Mouse (Mus musculus) mesoderm, embryonic 11.5 days (tissue): ENCODE results near the gene Trove2.

Source experiments
- DNase-seq: peaks from one replicate; pipeline ENCODE4 v3.0.0-alpha.2; 2012; ENCODE audit warnings: low read depth, low spot score

Trove2 gene

GRCm38 (mm10) chr1:143776446-143777411 lies at the start of gene Trove2, which contains the start of gene Uchl5:
Gene Trove2, minus strand, starts transcription at chr1:143777068.
Gene Uchl5, plus strand, starts transcription at chr1:143777272.
- peak; percentile 96 for DNase-seq

- no peak for DNase-seq
Measured at GRCm38 (mm10) chr1:143822677-143823076, 45.8 kb upstream of the Trove2 start.

GRCm38 (mm10) chr1:143820096-143820877 lies 43.4 kb upstream of the Trove2 start:
- peak; percentile 23 for DNase-seq

- DNase-seq, result peak; percentile 83
Measured at GRCm38 (mm10) chr1:143813676-143814360, 37.0 kb upstream of the Trove2 start.

GRCm38 (mm10) chr1:143809062-143809461 lies 32.2 kb upstream of the Trove2 start:
- no peak for DNase-seq

GRCm38 (mm10) chr1:143803537-143803936 lies 26.7 kb upstream of the Trove2 start:
- peak; percentile 71 for DNase-seq

- peak; percentile 24 for DNase-seq
Measured at GRCm38 (mm10) chr1:143788584-143789227, 11.8 kb upstream of the Trove2 start.

GRCm38 (mm10) chr1:143777558-143778218 lies 820 bp upstream of the Trove2 start:
- DNase-seq, result no peak

GRCm38 (mm10) chr1:143773909-143774308 lies 3.0 kb downstream of the Trove2 start:
- no peak for DNase-seq

- no peak for DNase-seq
Measured at GRCm38 (mm10) chr1:143773082-143773481, 3.8 kb downstream of the Trove2 start.

- no peak for DNase-seq
Measured at GRCm38 (mm10) chr1:143770444-143771109, 6.3 kb downstream of the Trove2 start.

- no peak for DNase-seq
Measured at GRCm38 (mm10) chr1:143766238-143766637, 10.6 kb downstream of the Trove2 start.

GRCm38 (mm10) chr1:143765801-143766200 lies 11.1 kb downstream of the Trove2 start:
- no peak for DNase-seq

GRCm38 (mm10) chr1:143764443-143764842 lies 12.4 kb downstream of the Trove2 start:
- no peak for DNase-seq

GRCm38 (mm10) chr1:143762159-143762558 lies 14.7 kb downstream of the Trove2 start:
- DNase-seq, result no peak

GRCm38 (mm10) chr1:143745871-143746270 lies 31.0 kb downstream of the Trove2 start:
- DNase-seq, result no peak

GRCm38 (mm10) chr1:143742186-143742585 lies 34.7 kb downstream of the Trove2 start:
- no peak for DNase-seq

GRCm38 (mm10) chr1:143741331-143741730 lies 35.5 kb downstream of the Trove2 start:
- DNase-seq, result no peak

- no peak for DNase-seq
Measured at GRCm38 (mm10) chr1:143740581-143740980, 36.3 kb downstream of the Trove2 start.
